Mouse (Mus musculus) CH12.LX (cell line): ENCODE measurements at regions not wholly inside any gene's neighbourhood (a gene's known extent, or its start where the extent isn't known, plus 50 kb on each side); places are given as distances from the start of the nearest gene placed in this dataset.

Source experiments
- CTCF ChIP-seq, 2 experiments: IDR thresholded peaks in 1 of 2; conservative IDR thresholded peaks in 1 of 2; 2 replicates each; pipeline ENCODE4 v1.5.1; 2011 to 2012; ENCODE audit warnings: low read depth in 2 of 2, low read length in 2 of 2, improper control_type of control experiment in 1 of 2, inconsistent platforms in 1 of 2, mild to moderate bottlenecking in 1 of 2, moderate library complexity in 1 of 2
- JUND ChIP-seq: conservative IDR thresholded peaks from 2 replicates; pipeline ENCODE4 v1.6.1; 2011; ENCODE audit warnings: low read depth, low read length, improper control_type of control experiment
- MEF2A ChIP-seq: IDR thresholded peaks from 2 replicates; pipeline ENCODE4 v1.6.1; 2014; ENCODE audit warnings: low read depth, mild to moderate bottlenecking, inconsistent platforms, low read length, improper control_type of control experiment, borderline replicate concordance
- USF1 ChIP-seq: IDR thresholded peaks from 2 replicates; pipeline ENCODE4 v1.6.1; 2014; ENCODE audit warnings: low read depth, mild to moderate bottlenecking, inconsistent platforms, low read length, improper control_type of control experiment

DNA sequence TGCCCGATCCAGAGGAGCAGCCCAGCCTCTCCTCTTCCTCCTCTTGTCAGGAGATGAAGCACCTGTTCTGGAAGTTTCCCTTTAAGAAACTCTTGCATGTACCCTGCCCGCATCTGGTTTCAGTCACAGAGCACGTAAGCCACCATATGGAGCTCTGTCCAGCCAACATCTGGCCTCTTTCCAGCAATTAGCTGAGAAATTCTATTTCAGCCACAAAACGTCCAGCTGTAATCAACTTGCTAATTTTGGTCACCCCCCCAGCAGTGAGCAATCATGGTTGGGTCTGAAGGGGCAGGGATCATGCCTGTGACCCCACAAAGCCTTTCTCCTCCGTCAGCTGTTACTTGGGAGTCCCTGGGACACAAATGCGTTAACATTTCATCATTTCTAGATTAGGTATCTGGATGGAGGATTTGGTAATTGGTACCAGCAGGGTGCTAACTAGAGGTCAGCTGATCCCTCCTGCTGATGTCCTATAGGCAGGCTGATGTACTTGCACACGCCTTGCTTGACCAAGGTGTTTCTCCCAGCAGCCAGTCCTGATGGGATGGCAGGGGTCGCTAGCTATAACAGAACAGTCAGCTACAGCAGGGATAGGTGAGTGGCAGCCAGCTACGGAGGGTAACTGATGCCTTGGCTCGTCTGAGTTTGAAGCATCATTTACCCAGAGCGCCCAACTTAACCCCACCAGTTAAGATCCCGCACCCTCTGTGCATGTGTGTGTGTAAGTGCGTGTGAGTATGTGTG lies 91.4 kb upstream of the Stt3b start:
- no peak for TF ChIP-seq MEF2A
- TF ChIP-seq CTCF (conservative IDR thresholded peaks at IDR 0.05 in 1 of 2, IDR thresholded peaks at IDR 0.05 in 1 of 2; ENCODE audit: low read depth in 2 of 2, low read length in 2 of 2), result no peak
- TF ChIP-seq USF1, result no peak
- no peak for TF ChIP-seq JUND
